Mouse (Mus musculus): Measurements from ENCODE around the gene Aldh3a1. TPM values are rescaled to one million over a fixed set of nuclear protein-coding genes. Genes with fewer than 3 reads are reported as not detected.

The Aldh3a1 gene
- polyA plus RNA-seq, 1 experiment from 2014 or later = not detected

GRCm38 (mm10) chr11:61212102-61212501 lies 4.8 kb downstream of the Aldh3a1 start:
- Histone ChIP-seq H3K36me3 (ENCODE audit: inconsistent target) (no peaks in the 10 kb centered on the region), H3K27ac (no peak overlapping the region), H3K4me3 (ENCODE audit: inconsistent target) (no peak overlapping the region), H3K79me2 (ENCODE audit: inconsistent target) (no peaks in the 10 kb centered on the region)
- 49% methylated on average over 20 of the region's 20 CpGs for WGBS (ENCODE audit: missing documents)

- Histone ChIP-seq H3K79me2 (ENCODE audit: inconsistent target) (no peaks in the 10 kb centered on the region), H3K4me3 (ENCODE audit: inconsistent target) (no peak overlapping the region), H3K27ac (no peak overlapping the region), H3K36me3 (ENCODE audit: inconsistent target) (no peaks in the 10 kb centered on the region)
- WGBS (ENCODE audit: missing documents) = 95% methylated on average over 3 of the region's 3 CpGs
Measured at GRCm38 (mm10) chr11:61215936-61216335, 8.6 kb downstream of the Aldh3a1 start.

GRCm38 (mm10) chr11:61220156-61220881 lies 13.0 kb downstream of the Aldh3a1 start:
- H3K4me3 ChIP-seq (ENCODE audit: inconsistent target) = no peak overlapping the region
- no peak overlapping the region for H3K27ac ChIP-seq
- no peaks in the 10 kb centered on the region for H3K79me2 ChIP-seq (ENCODE audit: inconsistent target)
- no peaks in the 10 kb centered on the region for H3K36me3 ChIP-seq (ENCODE audit: inconsistent target)
- 50% methylated on average over 9 of the region's 9 CpGs for WGBS (ENCODE audit: missing documents)

- no peaks in the 10 kb centered on the region for H3K79me2 ChIP-seq (ENCODE audit: inconsistent target)
- 100% methylated on average over 1 of the region's 1 CpGs for WGBS (ENCODE audit: missing documents)
Measured at GRCm38 (mm10) chr11:61222007-61222406, 14.7 kb downstream of the Aldh3a1 start.

GRCm38 (mm10) chr11:61222971-61223745 lies 15.8 kb downstream of the Aldh3a1 start:
- H3K36me3 ChIP-seq (ENCODE audit: inconsistent target) = no peaks in the 10 kb centered on the region
- no peak overlapping the region for H3K4me3 ChIP-seq (ENCODE audit: inconsistent target)
- H3K79me2 ChIP-seq (ENCODE audit: inconsistent target) = no peaks in the 10 kb centered on the region
- H3K27ac ChIP-seq = no peak overlapping the region
- WGBS (ENCODE audit: missing documents) = 91% methylated on average over 9 of the region's 9 CpGs

More at GRCm38 (mm10) chr11:61222007-61222406, 14.7 kb downstream of the Aldh3a1 start:
- Histone ChIP-seq H3K36me3 (ENCODE audit: inconsistent target) (no peaks in the 10 kb centered on the region), H3K4me3 (ENCODE audit: inconsistent target) (no peak overlapping the region), H3K27ac (no peak overlapping the region)

GRCm38 (mm10) chr11:61224234-61224744 lies 17.0 kb downstream of the Aldh3a1 start:
- no peaks in the 10 kb centered on the region for H3K79me2 ChIP-seq (ENCODE audit: inconsistent target)
- H3K27ac ChIP-seq = no peak overlapping the region
- WGBS (ENCODE audit: missing documents) = 72% methylated on average over 6 of the region's 6 CpGs
- H3K4me3 ChIP-seq (ENCODE audit: inconsistent target) = no peak overlapping the region
- H3K36me3 ChIP-seq (ENCODE audit: inconsistent target) = no peaks in the 10 kb centered on the region

- H3K27ac ChIP-seq = no peak overlapping the region
- no peaks in the 10 kb centered on the region for H3K79me2 ChIP-seq (ENCODE audit: inconsistent target)
- WGBS (ENCODE audit: missing documents) = 72% methylated on average over 9 of the region's 10 CpGs
- H3K36me3 ChIP-seq (ENCODE audit: inconsistent target) = no peaks in the 10 kb centered on the region
- no peak overlapping the region for H3K4me3 ChIP-seq (ENCODE audit: inconsistent target)
Measured at GRCm38 (mm10) chr11:61224907-61225306, 17.6 kb downstream of the Aldh3a1 start.

- WGBS (ENCODE audit: missing documents) = 62% methylated on average over 4 of the region's 4 CpGs
- H3K27ac ChIP-seq = no peak overlapping the region
- no peak overlapping the region for H3K4me3 ChIP-seq (ENCODE audit: inconsistent target)
- no peaks in the 10 kb centered on the region for H3K79me2 ChIP-seq (ENCODE audit: inconsistent target)
- H3K36me3 ChIP-seq (ENCODE audit: inconsistent target) = no peaks in the 10 kb centered on the region
Measured at GRCm38 (mm10) chr11:61225511-61225910, 18.2 kb downstream of the Aldh3a1 start.

- 95% methylated on average over 6 of the region's 6 CpGs for WGBS (ENCODE audit: missing documents)
- Histone ChIP-seq H3K27ac (no peak overlapping the region), H3K79me2 (ENCODE audit: inconsistent target) (no peaks in the 10 kb centered on the region), H3K4me3 (ENCODE audit: inconsistent target) (no peak overlapping the region), H3K36me3 (ENCODE audit: inconsistent target) (no peaks in the 10 kb centered on the region)
Measured at GRCm38 (mm10) chr11:61225941-61226412, 18.6 kb downstream of the Aldh3a1 start.

- H3K4me3 ChIP-seq (ENCODE audit: inconsistent target) = no peak overlapping the region
- 96% methylated on average over 7 of the region's 8 CpGs for WGBS (ENCODE audit: missing documents)
- H3K27ac ChIP-seq = no peak overlapping the region
- H3K79me2 ChIP-seq (ENCODE audit: inconsistent target) = no peaks in the 10 kb centered on the region
- H3K36me3 ChIP-seq (ENCODE audit: inconsistent target) = no peaks in the 10 kb centered on the region
Measured at GRCm38 (mm10) chr11:61227816-61228215, 20.5 kb downstream of the Aldh3a1 start.

GRCm38 (mm10) chr11:61228406-61228805 lies 21.1 kb downstream of the Aldh3a1 start:
- H3K4me3 ChIP-seq (ENCODE audit: inconsistent target) = no peak overlapping the region
- WGBS (ENCODE audit: missing documents) = 83% methylated on average over 3 of the region's 3 CpGs
- H3K79me2 ChIP-seq (ENCODE audit: inconsistent target) = no peaks in the 10 kb centered on the region
- no peak overlapping the region for H3K27ac ChIP-seq
- H3K36me3 ChIP-seq (ENCODE audit: inconsistent target) = no peaks in the 10 kb centered on the region

- no peak overlapping the region for H3K27ac ChIP-seq
- no peaks in the 10 kb centered on the region for H3K36me3 ChIP-seq (ENCODE audit: inconsistent target)
- no peak overlapping the region for H3K4me3 ChIP-seq (ENCODE audit: inconsistent target)
- no peaks in the 10 kb centered on the region for H3K79me2 ChIP-seq (ENCODE audit: inconsistent target)
- WGBS (ENCODE audit: missing documents) = 2% methylated on average over 9 of the region's 9 CpGs
Measured at GRCm38 (mm10) chr11:61231329-61231728, 24.0 kb downstream of the Aldh3a1 start.

GRCm38 (mm10) chr11:61234174-61234573 lies 26.8 kb downstream of the Aldh3a1 start:
- no peak overlapping the region for H3K4me3 ChIP-seq (ENCODE audit: inconsistent target)
- no peak overlapping the region for H3K27ac ChIP-seq
- WGBS (ENCODE audit: missing documents) = 64% methylated on average over 5 of the region's 5 CpGs
- no peaks in the 10 kb centered on the region for H3K36me3 ChIP-seq (ENCODE audit: inconsistent target)
- H3K79me2 ChIP-seq (ENCODE audit: inconsistent target) = no peaks in the 10 kb centered on the region

GRCm38 (mm10) chr11:61236015-61236414 lies 28.7 kb downstream of the Aldh3a1 start:
- H3K4me3 ChIP-seq (ENCODE audit: inconsistent target) = no peak overlapping the region
- H3K79me2 ChIP-seq (ENCODE audit: inconsistent target) = no peaks in the 10 kb centered on the region
- H3K27ac ChIP-seq = no peak overlapping the region
- H3K36me3 ChIP-seq (ENCODE audit: inconsistent target) = no peaks in the 10 kb centered on the region
- 91% methylated on average over 3 of the region's 3 CpGs for WGBS (ENCODE audit: missing documents)

GRCm38 (mm10) chr11:61244406-61244805 lies 37.1 kb downstream of the Aldh3a1 start:
- Histone ChIP-seq H3K27ac (no peak overlapping the region), H3K36me3 (ENCODE audit: inconsistent target) (peaks cover 47% of the 10 kb centered on the region), H3K79me2 (ENCODE audit: inconsistent target) (no peaks in the 10 kb centered on the region), H3K4me3 (ENCODE audit: inconsistent target) (no peak overlapping the region)
- WGBS (ENCODE audit: missing documents) = 91% methylated on average over 7 of the region's 7 CpGs
